Mouse (Mus musculus) Muller cell, postnatal 12 days (primary cell): ENCODE results near the gene Dnaaf5.

Source experiments
- DNase-seq: peaks from one replicate; pipeline ENCODE4 v3.0.0-alpha.2; 2015; ENCODE audit errors: inconsistent ontology term

Gene Dnaaf5

DNA sequence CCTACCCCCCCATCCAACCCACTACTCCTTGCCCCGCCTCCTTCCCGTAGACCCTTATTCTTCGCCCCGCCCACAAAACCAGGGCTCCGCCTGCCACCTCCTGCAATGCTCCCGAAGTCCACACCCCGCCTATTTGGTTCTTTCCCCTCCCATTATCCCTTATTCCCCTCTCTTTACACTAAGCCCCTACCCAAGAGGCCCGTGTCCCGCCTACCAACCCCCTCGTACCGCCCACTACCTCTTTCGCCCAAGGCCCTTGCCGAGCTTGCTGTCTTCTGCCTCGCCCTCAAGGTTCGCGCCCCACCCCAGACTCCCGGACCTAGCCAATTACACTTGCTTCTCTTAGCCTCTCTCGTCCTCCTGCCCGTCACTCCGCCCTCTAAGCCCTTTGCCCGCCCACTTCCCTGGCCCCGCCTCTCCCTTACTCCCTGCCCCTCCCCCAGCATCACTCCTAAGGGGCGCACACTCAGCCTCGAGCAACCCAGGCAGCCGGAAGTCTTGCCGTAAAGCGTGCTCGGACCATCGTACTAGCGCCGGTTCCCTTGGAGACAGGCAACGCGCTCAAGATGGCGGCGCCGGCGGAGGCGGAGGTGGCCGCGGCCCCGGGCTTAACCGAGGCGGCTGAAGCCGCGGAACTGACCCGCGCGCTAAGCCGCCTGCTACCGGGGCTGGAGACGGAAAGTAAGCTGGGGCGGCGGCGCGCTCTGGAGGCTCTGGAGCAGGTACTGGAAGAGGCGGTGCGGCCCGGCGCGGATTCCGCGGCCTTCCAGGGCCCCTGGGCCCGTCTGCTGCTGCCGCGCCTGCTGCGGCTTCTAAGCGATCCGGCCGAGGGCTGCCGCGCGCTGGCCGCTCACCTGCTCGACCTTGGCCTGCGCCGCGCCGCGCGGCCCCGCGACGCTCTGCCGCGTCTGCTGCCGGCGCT is at the start of gene Dnaaf5, which contains the start of gene Prkar1b:
Gene Dnaaf5, plus strand, starts transcription at position 543 of the 922 bp plus-strand sequence.
Gene Prkar1b, minus strand, starts transcription at position 321 of the 922 bp plus-strand sequence.
- peak; percentile 100 for DNase-seq

- DNase-seq: no peak
Observed at GRCm38 (mm10) chr5:139101783-139102182, 48.2 kb upstream of the Dnaaf5 start.

- DNase-seq: no peak
Observed at GRCm38 (mm10) chr5:139107815-139108214, 42.2 kb upstream of the Dnaaf5 start.

GRCm38 (mm10) chr5:139110140-139110855 is 39.7 kb upstream of the Dnaaf5 start:
- DNase-seq: no peak

GRCm38 (mm10) chr5:139111991-139112390 is 38.0 kb upstream of the Dnaaf5 start:
- no peak for DNase-seq

GRCm38 (mm10) chr5:139112418-139112817 is 37.6 kb upstream of the Dnaaf5 start:
- DNase-seq: peak; percentile 65

DNA sequence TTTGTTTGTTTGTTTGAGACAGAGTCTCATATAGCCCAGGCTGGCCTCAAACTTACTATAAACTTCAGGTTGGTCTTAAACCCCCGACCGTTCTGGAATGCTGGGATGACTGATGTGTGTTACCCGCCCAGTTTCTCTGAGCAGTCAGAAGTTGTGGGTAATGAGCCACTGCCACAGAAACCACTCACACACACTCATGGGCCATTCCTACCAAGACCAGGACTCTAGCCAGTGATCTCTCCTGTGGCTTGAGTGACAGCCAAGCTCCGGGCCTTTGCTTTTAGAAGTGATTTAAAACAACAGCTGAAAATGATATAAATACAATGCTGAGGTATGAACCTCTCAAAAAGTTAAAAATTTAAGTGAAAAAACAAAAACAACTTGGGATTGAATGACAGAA is 35.1 kb upstream of the Dnaaf5 start:
- peak; percentile 57 for DNase-seq

- DNase-seq: no peak
Observed at GRCm38 (mm10) chr5:139115507-139115906, 34.5 kb upstream of the Dnaaf5 start.

DNA sequence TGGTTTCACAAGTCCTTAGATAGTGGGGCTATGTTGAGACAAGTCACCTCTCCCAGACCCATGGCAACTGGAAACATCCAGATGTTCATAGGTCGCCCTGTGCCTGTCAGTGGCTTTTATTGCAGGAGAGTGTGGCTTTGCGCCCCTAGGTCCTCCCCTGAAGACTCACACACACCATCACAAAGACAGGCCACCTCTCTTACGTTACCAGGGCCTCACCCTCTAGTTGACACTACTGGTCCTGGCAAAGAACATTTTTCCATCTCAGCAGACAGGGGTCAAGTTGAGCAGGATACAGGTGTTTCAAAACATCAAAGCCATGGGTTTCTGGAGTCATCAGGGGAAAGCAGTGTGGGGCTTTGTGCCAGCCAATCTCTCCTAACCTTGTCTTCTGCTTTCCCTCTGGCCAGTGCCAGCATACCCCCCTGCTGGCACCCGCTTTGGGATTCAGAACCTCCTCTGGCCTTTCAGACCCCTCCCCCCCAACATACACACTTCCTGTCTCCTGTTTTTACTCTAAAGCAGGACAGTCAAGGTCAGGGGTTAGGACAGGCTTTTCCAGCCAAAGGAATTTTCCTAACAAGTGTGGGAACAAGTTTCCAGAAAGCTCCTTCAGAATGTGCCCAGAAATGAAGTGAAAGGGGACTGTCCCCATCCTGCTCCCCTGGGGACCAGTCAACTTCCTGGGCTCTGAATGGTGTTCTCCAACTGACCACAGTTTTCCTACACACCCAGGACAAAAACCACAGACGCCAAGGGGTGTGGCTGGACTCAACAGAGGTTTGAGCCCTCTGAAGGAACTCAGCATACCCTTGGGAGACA is 31.7 kb upstream of the Dnaaf5 start:
- peak; percentile 29 for DNase-seq

GRCm38 (mm10) chr5:139118961-139119276 is 31.1 kb upstream of the Dnaaf5 start:
- no peak for DNase-seq

DNA sequence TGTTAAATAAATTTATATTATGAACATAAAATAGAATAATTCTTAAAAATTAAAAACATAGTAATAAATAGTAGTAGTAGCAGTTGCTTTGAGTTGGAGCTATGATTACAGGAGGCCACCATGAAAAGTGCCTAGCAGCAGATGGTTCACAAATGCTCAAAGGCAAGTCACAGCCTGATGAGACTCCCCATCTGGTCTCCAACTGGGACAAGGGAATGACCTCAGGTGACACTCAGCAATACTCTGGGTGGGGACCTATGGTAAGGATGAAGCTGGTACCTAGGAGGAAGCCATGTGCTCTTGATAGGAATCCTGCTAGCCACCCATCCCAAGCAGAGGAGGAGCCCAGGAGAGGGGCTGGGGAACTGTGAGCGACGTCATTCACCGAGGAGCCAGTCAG is 24.3 kb upstream of the Dnaaf5 start:
- no peak for DNase-seq

DNA sequence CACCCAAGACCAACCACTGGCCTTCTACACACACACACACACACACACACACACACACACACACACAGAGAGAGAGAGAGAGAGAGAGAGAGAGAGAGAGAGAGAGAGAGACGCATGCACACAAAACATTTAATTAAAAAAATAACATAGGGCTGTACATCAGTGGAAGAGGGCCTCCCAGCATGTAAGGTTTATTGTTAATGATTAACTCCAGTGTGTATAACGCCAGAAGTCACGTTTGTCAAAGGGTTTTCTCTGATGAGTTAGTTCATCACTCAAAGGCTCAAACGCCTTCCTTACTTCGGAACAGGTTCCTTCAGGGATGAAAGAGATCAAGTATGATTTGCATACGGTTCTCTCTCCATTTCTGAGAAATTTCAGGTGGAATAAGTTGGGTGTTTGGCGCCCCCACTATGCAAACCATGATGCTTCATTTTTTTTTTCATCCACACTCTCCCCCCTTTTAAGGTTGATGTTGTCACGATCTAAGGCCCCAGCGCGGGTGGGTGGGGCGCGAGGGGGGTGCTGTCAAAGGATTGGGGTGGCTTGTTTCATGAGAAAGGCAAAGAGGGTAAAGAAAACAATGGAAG is 21.5 kb upstream of the Dnaaf5 start:
- DNase-seq: no peak

DNA sequence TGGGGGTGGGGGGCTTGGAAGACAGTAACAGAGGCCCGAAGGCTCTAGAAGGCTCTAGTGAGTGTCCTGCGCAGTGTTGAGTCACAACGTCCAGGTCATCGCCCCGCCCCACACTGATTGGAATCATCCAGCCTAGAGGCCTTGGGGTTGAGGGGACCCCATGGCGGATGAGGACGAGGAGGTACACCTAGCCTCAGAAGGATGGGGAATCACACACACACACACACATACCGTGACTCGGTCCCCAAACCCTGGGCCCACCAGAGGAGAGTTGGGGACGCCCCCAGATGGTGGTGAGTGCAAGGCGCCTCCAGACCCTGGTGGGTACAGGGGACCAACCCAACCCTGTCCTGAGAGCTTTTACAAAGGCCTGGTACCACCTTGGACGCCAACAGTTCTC is 20.9 kb upstream of the Dnaaf5 start:
- peak; percentile 36 for DNase-seq

DNA sequence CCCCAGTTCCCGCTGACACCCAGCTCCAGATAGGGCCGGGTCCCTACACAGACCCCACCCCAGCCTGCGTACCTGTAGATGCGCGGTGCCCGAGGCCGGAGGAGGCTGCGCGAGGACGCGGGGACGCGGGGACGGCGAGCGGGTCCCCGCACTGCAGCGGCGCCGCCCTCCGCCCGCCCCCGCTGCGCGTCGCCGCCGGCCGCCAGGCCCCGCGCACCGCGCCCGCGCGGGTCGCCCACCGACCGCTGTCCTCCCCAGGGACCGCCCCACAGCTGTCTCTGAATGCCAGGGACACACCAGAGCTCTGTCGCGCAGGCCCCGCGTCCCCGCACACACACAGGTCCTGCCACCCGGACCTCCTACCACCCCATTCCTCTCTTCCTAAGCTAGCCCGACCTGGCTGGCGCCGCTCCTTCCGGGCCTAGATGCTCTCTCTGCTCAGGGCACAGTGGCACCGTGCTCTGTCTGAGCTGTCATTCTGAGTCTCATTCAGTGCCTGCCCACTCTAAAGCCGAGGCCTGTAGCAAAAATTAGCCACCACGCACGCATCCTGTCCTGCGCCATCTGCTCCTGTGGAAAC is 20.4 kb upstream of the Dnaaf5 start:
- DNase-seq: peak; percentile 37

DNA sequence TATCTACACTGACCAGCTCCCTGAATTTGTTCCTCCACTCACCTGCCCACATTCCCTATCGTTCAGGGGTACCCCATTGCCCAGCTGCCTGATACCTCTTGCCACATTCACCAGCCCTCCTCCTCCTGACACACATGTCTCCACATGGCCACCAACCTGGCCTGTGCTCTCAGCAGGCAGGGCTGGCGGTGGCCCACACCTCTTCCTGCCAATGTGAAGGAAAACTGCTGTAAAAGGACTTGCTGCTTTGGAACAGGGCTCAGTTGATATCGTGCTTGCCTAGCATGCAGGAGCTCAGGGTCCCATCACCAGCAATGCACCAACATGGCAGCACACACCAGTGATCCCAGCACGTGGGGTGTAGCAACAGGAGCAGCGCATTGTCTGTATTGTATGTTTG is 19.7 kb upstream of the Dnaaf5 start:
- no peak for DNase-seq

GRCm38 (mm10) chr5:139134501-139134900 is 15.5 kb upstream of the Dnaaf5 start:
- DNase-seq: no peak

DNA sequence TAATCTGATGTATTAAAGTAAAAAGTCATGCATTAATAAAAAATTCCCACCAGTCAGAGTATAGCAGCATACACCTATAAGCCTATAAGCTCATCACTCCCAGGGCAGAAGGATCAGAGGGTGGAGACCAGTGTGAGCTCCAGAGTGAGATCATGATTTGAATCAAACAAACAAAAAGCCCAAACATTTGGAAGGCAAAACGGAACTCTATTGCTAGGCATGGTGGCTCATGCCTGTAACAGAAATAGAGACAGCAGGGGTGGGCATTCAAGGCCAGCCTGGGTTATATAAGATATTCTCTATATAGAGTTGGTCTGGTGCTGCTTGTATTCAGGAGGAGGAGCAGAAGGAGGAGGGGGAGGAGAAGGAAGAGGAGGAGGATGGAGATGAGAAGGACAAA is 13.7 kb upstream of the Dnaaf5 start:
- no peak for DNase-seq

DNA sequence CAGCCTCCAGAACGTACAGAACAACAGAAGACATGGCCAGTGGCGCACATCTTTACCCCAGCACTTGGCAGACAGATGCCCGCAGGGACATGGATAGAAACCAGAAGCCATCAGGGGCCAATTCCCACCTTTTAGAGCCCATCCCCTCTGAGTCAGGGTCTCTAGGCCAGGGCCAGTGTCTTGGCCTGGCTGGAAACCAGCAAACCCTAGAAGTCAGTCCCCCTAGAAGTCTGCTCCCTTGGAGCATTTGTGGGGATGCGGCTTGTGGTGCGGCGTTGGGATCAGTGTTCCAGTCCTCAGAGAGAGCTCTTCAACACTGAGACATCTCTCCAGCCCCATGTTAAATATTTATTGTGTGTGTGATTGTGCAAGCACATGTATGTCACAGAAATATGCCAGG is 12.8 kb upstream of the Dnaaf5 start:
- DNase-seq: no peak

- DNase-seq: peak; percentile 73
Observed at GRCm38 (mm10) chr5:139138261-139138925, 11.6 kb upstream of the Dnaaf5 start.

DNA sequence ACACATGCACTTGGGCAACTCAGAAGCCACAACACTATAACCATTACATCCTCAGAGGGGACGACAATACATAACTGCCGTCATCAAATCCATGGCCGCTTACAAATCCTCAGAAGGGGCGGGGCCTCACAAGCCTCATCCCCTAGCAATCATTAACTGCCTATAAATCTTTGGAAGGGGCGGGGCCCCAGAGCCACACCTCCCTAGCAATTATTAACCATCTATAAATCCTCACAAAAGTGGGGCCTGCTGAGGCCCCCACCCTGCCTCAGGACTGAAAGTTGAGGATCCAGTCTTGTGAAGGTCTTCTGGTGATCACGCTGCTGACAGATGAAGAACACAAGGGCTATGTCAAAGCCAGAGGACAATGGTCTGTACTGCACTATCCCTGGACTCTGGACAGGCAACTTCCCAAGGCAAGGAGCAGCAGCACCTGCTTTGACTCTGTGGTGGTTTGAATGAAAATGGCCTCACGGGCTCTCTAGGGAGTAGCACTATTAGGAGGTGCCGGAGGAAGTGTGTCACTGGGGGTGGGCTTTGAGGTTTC is 11.0 kb upstream of the Dnaaf5 start:
- DNase-seq: no peak
